Mouse (Mus musculus): ENCODE data around the gene Dusp1.
A peak's percentile ranks its signal among the peaks of the same experiment; 100 is the strongest.

Dusp1 gene

DNA sequence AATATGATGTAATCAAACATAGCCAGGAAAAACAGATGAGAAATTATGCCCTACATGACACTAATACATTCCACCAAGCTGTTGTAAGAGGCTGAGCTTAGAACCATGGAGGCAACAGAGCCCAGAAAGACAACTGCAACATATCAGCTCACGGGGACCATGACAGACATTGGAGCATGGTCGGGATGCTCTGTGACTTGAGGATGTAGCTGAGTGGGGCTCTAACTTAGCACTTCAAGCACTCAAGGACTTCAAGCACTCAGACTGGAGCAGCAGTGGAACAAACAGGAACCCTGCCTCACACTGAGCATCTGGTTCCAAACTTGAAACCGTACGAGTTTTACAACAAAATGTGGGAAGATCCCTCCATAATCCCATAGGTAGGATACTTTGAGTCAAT, 46.3 kb downstream of the Dusp1 start:
- DNase-seq: no peak

DNA sequence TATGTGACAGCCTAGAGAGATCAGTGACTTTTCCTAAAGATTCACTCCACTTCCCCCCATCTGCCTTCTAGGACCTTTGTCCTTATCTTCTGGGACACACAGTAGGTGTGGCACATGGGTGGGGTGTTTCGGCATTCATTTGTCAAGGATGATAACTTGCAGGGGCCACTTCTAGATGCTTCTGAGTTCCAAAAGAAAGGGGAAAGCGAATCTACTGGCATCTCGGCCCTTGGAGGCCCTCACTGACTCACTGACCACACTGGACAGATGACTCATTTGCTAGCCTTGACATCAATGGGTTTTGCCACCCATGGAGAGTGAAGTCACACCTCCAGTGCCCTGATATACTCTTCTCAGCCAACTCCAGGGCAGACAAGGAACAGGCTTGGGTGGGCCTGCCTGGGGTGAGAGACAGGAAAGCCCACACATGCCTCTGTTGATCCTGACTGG, 47.3 kb downstream of the Dusp1 start:
- DNase-seq: no peak

DNA sequence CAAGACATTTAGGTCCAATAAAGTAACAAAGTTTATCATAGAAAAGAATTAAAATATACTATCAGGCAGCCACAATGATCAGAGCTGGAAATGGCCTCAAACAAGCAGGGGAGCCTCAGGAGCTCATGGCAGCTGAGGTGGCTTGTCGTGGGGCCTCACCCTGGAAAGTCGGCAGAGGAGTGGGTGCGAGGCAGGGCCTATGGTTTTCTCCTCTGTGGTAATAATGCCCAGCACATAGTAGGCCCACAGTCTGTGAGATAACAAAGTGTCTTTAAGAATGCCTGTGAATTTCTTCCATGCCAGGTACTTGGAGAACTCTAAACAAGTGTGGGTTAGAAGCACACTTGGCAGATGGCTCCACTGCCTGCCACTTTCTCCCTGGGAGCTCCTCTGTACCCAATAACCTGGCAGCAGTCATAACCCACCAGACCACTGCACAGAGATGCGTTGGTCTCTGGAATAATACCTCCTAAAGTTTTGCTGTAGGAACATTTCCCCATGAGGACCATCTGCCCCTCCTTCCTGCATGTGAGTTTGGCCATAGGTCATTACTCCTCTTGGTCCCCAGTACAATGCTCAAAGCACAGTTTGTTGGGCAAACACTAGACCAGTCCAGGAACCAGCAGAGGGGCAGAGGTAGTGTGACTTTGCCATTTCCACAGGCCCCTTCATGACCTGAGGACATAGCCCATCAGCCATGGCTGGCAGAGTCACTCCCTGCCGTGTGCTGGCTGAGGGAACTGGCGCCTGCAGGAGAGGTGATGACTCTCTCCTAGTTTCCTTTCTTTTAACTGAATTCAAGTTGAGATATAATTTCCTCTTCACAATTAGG, 48.3 kb downstream of the Dusp1 start:
- no peak for DNase-seq

DNA sequence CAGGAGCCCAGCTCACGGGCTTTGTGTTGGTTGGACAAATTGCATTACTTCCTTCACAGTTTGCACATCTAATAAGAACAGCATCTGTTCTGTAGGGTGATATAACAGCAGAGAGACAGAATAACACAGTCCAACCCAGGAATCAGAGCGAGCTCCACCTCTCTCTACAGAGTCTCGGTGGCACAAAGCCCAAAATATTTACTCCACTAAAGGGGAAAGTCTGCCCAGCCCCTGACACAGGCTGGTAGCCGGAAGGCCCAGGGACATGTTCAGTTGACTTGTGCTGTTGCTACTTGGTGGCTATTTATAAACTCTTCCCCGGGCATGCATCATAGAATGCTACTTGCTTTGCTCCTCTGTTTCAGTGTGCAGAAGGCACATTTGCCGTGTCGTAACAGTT, 49.0 kb downstream of the Dusp1 start:
- DNase-seq: no peak

DNA sequence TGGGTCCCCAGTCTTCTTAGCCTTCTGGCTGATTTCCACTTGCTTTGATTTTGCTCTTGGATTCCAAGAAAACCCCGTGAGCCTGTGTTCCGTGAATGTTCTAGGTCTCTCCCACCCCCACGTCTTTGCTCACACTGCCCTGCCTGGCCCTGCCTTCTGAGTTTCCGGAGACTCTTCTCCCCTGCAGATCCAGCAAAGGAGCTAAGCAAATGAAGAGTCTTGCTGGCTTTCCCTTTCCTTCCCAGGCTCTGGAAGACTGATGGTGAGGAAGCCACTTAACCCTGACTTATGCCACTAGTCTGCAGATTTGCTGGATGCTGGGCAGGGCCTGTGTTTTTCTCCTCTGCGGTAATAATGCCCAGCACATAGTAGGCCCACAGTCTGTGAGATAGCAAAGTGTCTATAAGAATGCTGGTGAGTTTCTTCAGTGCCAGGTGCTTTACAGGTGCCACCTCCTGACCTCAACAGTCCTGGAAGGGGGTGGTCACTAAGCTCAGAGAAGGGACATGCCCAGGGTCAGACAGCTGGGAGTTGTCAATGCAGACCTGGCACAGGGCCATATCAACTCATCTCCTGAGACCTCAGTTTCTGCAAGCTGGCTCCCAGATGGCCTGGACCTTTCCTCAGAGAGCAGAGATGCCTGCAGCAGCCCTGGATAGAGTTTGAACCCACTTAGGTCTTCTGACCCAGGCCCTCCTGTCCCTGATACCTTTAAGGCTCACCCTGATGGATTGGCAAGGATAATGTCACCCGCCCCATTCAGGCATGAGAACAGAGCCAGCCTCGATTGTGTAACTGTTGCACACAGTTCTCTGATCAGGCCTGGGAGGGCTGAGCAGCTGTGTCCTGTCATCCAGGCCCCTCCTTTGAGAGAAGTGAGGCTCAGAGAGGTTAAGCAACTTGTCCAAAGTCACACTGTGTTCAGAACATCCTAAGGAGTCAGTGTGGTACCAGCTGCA, 49.8 kb downstream of the Dusp1 start:
- DNase-seq: no peak

DNA sequence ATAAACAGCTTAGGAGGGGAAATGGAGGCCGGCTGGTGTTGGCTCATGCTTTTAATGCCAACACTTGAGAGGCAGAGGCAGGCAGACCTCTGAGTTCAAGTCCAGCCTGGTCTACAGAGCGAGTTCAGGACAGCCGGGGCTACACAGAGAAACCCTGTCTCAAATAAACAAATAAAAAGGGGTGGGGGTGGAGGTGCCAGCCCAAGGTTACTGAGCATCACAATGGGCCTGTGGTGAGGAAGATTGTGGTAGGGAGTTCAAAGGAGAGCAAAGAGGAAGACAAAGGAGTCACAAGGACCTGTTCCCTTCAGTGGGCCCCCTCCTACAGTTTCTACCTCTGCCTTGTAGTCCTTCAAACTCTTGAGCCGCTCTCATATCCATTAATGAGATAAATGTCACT, 50.7 kb downstream of the Dusp1 start:
- no peak for DNase-seq

DNA sequence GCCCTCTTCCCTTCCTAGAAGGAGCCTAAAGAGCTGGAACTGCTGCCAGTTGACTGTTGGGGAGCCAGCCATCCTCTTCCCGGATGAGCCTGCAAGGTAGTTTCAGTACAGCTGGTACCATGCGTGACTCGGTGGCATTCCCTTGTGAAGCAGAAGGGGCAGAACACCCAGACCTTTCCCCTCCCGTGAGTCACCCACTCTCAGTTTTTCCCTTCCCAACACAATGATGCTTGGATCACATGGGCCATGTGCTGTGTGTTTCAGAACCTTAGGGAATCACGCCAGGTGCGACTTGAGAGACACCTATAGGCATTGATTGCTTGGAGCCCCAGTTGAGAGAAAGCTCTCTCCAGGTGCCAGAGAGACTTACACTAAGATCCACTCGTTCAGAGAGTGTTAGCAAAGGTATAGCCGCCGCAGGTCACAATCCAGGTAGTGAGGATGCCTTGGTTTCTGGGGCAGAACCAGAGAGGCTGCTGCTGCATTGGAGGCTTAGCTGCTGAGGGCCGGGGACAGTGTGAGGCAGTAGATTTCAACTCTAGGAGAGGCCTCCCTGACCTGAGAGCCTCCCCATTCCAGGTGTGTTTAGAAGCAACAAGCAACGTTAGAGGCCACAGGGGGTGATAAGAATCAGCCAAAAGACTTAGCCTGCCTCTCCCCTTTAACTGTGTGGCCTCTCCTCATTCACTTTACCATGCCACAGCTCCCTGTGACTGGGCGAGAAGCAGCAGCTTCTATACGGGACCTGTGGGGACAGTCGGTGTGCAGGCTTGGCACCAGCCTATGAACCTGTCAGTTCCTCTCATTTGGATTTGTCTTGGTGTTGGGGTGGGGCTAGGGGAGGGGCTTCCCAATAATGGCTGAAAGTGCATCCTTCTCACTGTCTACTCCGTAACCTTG, 51.5 kb downstream of the Dusp1 start:
- no peak for DNase-seq

DNA sequence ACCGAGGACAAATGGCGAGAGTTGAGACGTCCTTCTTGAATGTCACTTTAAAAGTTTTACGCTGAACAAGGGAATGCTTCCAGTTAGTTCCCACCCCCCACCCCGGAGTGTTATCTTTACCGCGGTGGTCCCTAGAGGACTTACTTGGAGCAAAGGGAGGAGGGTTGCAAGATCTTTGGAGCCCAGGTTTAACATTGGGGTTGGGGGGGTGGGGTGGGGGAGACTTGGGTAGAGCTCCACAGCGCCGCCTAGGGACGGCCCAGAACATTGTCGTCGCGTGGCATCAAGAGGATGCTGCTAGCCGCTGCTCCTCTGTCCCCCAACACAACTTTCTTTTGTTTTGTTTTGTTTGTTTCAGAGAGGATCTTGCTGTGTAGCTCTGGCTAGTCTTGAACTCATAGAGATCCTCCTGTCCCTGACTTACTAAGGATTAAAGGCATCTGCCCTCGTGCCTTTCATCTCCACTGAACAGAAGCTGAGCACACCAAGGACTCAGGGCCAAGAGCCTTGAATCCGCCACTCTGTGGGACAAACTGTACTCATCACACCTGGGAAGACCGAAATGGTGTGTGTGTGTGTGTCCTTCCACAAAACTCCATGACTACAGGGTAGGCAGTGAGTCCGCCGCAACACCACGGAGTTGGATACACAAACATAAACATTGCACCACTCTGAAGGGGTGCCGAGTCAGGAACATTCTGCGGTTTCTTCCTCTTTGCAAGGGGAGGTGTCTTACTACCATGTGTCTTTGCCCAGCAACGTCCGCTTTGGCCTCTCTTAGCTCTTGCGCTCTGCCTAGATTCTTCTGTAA, 52.8 kb downstream of the Dusp1 start:
- DNase-seq: peak; percentile 68

DNA sequence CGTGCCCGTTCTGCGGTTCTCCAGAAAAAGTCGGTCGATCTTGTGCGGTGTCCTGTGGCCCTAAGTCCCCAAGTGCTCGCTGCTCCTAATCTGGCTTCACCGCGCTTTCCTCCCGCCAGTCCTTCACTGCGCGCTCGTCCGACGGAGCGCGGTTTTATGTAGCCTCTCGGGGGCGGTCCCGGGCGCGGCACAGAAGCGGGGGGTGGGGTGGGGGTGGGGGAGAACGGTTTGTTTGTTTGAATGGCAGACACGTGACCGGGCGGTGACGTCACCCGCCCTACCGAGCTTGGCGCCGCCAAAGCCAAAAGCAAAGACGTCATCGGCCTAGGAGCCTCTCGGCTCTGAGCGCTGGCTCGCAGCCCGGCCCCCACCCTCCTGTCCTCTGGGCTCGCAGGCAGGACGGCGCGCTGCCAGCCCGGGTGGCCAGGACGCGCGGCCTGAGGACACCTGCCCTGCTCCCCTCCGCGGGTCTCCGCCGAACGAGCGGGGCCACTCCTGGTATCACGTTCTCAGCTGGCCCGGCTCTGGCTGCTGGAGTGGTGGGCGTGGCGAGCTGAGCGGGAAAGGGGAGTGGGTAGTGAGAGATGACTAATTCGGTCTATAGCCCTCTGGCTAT, 53.5 kb downstream of the Dusp1 start:
- DNase-seq: peak; percentile 98

DNA sequence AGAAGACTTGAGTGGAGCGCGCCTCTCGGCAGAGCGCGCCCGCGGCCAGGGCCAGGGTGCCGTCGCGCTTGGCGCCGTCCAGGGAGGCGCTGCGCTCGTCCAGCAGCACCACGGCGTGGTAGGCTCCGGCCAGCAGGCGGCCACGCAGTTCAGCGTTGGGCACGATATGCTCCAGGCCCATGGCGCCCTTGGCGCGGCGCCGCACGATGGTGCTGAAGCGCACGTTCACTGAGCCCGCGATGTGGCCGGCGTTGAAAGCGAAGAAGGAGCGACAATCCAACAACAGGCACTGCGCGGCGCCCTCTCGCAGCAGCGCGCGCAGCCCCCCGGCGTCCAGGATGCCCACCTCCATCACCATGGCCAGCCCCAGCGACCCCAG, 54.0 kb downstream of the Dusp1 start:
- peak; percentile 86 for DNase-seq

DNA sequence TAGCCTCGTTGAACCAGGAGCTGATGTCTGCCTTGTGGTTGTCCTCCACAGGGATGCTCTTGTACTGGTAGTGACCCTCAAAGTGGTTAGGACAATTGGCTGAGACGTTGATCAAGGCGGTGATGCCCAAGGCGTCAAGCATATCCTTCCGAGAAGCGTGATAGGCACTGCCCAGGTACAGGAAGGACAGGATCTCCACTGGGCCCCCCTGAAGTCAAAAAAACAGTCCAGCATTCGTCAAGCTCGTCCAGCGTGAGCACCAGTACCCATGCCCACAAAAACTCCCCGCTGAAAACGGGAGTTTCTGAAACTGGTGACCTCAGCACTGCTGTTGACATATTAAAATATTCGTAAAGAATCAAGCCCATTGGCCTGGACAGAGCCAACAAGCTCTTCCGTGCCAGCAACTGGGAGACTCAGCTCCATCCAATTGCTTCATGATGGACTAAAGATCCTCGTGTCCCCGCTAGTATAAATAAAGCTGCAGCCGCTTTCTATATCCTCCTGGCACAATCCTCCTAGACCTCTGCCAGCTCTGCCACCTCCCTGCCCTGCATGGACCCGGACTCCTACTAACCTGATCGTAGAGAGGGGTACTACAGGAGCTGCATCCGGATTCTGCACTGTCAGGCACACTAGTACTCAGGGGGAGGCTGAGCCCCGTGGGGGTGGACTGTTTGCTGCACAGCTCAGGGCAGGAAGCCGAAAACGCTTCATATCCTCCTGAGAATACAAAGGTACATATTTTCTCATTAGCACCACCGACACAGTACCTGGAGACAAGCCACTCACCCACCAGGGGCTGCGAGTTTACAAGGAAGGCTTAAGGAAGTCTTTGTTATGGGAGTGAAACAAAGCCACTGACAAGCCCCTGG, 54.7 kb downstream of the Dusp1 start:
- DNase-seq: peak; percentile 76

DNA sequence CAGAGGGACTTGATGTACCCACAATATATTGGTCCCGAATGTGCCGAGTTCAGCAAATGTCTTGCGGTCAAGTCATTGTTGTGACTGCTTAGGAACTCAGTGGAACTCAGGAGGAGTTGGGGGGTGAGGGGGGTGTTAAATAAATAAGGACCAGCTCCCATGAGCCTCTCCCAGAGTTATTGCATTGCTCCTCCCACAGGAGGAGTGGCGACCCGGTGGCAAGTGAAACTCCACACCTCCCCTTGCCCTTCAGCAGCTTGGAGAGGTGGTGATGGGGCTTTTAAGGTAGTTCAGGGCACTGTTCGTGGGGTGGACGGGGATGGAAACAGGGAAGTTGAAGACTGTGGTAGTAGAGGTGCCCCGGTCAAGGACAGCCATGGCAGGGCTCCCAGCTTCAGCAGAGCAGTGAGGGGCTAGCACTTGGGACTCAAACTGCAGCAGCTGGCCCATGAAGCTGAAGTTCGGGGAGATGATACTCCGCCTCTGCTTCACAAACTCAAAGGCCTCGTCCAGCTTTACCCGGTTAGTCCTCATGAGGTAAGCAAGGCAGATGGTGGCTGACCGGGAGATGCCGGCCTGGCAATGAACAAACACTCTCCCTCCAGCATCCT, 55.8 kb downstream of the Dusp1 start:
- peak; percentile 48 for DNase-seq

DNA sequence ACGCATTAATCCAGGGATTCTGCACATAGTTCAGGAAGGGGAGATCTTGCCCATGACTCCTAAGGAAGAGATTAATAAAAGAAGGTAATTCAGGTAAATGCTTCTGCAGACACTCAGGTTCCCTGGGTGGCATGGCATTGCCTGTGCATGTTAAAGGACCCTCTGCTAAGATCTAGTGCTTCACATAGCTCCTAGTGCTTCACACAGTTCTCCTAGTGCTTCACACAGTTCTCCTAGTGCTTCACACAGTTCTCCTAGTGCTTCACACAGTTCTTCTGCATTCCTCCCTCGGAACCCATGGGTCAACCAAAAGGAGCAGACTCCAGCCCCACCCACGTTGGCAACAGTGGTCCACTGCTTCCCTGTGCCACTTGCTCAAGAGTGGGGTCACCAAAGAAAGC, 56.7 kb downstream of the Dusp1 start:
- DNase-seq: no peak

DNA sequence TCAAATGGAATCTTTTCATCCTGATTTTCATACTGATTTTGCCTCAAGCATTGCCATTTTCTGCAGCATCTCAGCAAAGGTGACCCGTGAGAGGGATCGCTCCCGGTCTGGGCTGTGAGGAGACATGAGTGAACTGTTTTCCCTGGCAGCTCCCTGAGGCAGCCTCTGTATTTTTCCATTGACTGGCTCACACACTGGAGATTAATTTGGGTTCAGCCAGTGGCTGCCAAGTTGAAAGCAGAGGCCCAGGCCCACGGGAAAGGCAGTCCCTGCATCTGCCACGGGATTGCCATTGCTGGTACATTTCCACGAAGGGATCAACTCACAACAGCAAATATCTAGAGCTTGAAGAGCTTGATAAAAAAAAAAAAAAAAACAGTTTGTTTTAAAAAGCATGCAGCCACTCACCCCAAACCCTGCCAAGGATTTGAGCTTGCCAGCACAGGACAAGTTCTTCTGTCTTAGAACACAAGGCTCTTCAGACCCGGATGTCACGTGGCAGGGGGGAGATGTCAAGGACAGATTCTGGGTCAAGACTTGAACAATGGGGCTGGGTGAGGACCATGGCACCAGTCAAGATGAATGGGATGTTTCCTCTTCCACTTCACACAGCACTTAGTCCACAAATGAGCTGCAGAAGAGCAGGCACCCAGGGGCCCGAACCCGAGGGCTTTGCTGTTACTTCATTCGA, 57.8 kb downstream of the Dusp1 start:
- DNase-seq: peak; percentile 71

DNA sequence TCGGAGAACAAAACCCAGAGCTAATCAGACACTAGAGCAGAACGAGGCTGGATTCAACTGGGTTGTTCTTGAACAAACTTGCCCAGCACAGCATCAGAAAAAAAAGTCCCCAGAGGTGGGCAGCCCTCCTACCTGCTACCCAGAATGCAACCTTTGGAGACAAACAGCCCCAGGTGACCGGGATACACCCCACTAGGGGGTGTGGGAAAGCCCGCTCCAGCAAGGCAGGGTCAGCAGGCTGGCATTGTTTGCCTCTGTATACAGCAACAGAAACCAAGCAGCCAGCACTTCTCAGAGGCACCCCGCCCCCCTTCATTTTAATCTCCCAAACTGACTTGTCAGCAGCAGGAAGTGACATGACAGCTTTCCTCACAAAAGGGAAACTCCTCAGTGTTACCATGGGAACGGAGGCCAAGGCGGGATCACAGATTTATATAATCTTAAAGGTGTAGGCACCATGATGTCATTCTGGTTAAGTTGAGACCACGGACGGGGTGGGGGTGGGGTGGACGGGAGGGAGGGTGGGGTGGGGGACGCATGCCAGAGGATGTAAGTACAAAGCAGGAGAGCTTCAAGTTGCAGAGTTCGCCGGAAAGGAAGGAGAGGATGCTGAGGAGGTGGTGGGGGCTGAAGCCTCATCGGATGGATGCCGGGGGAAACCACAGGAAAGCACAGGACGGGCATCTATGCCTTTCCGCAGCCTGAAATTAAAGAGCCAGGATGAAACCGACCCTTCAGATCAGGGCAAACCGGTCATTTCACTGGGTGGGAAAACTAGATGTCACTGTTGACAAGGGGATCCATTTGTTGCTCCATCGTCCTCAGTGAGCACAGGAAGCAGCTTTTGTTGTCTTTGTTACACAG, 58.9 kb downstream of the Dusp1 start:
- peak; percentile 67 for DNase-seq

DNA sequence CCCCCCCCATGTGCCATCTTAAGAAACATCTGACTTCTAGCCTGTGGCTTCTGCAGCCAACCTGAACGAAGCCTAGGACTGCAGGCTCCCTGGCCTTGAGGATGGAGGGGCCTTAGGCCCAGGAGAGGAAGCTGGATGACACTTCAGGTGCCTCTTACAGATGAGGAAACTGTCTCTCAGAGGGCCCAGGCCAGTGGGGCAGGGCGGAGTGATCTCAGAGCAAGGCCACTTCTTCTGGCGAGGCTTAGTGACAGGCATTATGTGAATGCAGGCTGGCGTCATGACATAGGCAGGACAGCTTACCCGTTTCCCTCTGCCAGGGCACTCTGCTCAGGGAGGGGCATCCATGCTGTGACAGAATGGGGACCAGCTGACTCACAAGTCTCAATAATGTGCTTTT, 60.1 kb downstream of the Dusp1 start:
- no peak for DNase-seq

DNA sequence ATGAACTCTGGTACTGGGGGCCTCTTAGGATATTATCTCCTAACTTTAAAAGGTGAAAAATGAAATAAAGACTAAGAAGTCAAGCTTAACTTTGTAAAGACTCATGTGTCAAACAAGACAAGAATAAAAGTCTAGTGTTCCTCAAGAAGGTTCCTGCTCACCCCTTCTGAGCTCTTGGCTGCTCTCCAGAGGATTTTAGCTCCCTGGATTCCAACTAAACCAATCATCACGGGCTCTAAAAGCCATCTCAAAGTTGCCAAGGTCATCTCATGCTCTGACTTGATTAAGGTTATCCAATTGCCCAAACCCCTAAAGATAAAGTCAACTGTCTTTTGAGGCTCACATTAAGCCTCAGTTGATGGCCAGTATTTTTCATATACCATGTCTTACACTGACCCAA, 63.3 kb downstream of the Dusp1 start:
- no peak for DNase-seq

DNA sequence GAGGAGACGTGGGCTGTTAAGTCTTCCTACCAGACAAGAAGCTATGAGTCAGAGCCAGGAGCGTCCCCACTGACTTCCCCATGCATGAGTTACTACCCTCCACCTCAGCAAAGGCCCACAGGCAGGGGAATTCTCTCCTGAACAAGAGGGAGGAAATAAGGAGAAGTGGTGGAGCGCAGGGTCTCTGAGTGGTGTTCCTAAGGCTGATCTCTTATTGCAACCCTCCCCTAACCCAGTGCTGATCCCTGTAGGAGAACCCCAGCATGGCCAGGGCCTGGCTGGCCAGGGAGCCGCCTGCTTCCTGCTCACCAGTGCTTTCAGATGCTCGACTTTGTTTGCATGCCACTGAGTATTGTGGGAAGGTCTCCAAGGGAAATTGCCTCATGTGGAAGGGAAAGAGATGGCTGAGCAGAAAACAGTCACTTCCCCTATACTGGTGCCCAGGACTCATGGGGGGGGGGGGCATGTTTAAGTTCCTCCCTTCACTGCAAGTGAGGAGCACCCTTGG, 64.5 kb downstream of the Dusp1 start:
- no peak for DNase-seq
